Mouse (Mus musculus) adrenal gland (tissue): ENCODE measurements at regions not wholly inside any gene's neighbourhood (a gene's known extent, or its start where the extent isn't known, plus 50 kb on each side); places are given as distances from the start of the nearest gene placed in this dataset.

ENCODE experiments used
- intact Hi-C: fragments of 180-260 bp; cut with DNase I; formaldehyde crosslinking; loops from one replicate; pipeline ENCODE4 v1.15.1; 2025
- microRNA-seq, 2 experiments: library from miRNA; unstranded; fragments of <30 nt; microRNA quantifications; one replicate each; pipeline ENCODE4; 2019

GRCm38 (mm10) chr6:94774871-94775270 is 74.9 kb upstream of the Lrig1 start:
- intact Hi-C loops: no loop called here

GRCm38 (mm10) chr6:94773604-94774486 is 73.9 kb upstream of the Lrig1 start:
- intact Hi-C loops: no loop called here

- intact Hi-C loops: no loop called here
Observed at GRCm38 (mm10) chr6:94772868-94773603, 73.1 kb upstream of the Lrig1 start.

GRCm38 (mm10) chr6:94772391-94772790 is 72.4 kb upstream of the Lrig1 start:
- intact Hi-C loops: no loop called here

GRCm38 (mm10) chr6:94768230-94768629 is 68.3 kb upstream of the Lrig1 start:
- intact Hi-C loops: no loop called here

- intact Hi-C loops: no loop called here
Observed at GRCm38 (mm10) chr6:94765724-94766123, 65.8 kb upstream of the Lrig1 start.

GRCm38 (mm10) chr6:94761341-94761740 is 61.4 kb upstream of the Lrig1 start:
- intact Hi-C loops: no loop called here

- intact Hi-C loops: no loop called here
Observed at GRCm38 (mm10) chr6:94760629-94761111, 60.7 kb upstream of the Lrig1 start.

- intact Hi-C loops: no loop called here
Observed at GRCm38 (mm10) chr6:94759649-94760048, 59.7 kb upstream of the Lrig1 start.

- intact Hi-C loops: no loop called here
Observed at GRCm38 (mm10) chr6:94756006-94756405, 56.0 kb upstream of the Lrig1 start.

- intact Hi-C loops: no loop called here
Observed at GRCm38 (mm10) chr6:94755297-94755831, 55.4 kb upstream of the Lrig1 start.

GRCm38 (mm10) chr6:94754522-94754921 is 54.6 kb upstream of the Lrig1 start:
- intact Hi-C loops: no loop called here

GRCm38 (mm10) chr6:94751101-94751440 is 51.1 kb upstream of the Lrig1 start:
- intact Hi-C loops: no loop called here

- intact Hi-C loops: no loop called here
Observed at GRCm38 (mm10) chr6:94750228-94751100, 50.5 kb upstream of the Lrig1 start.

Small RNA genes in the stretch of these regions (microRNA-seq; reads per million reads assigned to microRNA genes)
- gene Gm23364: 0 reads per million in 2 experiments
